Mouse (Mus musculus): Measurements from ENCODE around the gene D17Wsu92e. TPM values are rescaled to one million over a fixed set of nuclear protein-coding genes. Genes with fewer than 3 reads are reported as not detected.
"Not testable (repeated sequence)": the region's sequence is repeated elsewhere in the genome, so short reads cannot be mapped to it uniquely, and the experiment has no call there.

The D17Wsu92e gene
- polyA plus RNA-seq, 1 experiment from 2014 or later = 10.3 TPM

GRCm38 (mm10) chr17:27848351-27848750, 27.9 kb upstream of the D17Wsu92e start:
- no peaks in the 10 kb centered on the region for H3K4me1 ChIP-seq (ENCODE audit: control insufficient read depth, insufficient read depth, low read depth, low read length)
- WGBS = 89% methylated on average over 1 of the region's 1 CpGs
- no peak for ATAC-seq

GRCm38 (mm10) chr17:27839469-27840252, 19.2 kb upstream of the D17Wsu92e start:
- Histone ChIP-seq H3K27ac (ENCODE audit: low read depth, low read length) (peak overlapping the region; percentile 72), H3K4me2 (ENCODE audit: low read length) (peak overlapping the region; percentile 87), H3K36me3 (ENCODE audit: control insufficient read depth, insufficient read depth, low read length) (peaks cover 14% of the 10 kb centered on the region), H3K4me1 (ENCODE audit: control insufficient read depth, insufficient read depth, low read depth, low read length) (peaks cover 10% of the 10 kb centered on the region), H3K4me3 (ENCODE audit: low read length) (peak overlapping the region; percentile 83), H3K27me3 (replicated peaks; ENCODE audit: control insufficient read depth, insufficient read depth, low read length) (no peaks in the 10 kb centered on the region), H3K9ac (ENCODE audit: low read depth, low read length) (peak overlapping the region; percentile 84), H3K9me3 (ENCODE audit: control insufficient read depth, low read length) (no peaks in the 10 kb centered on the region)
- WGBS = 2% methylated on average over 35 of the region's 35 CpGs
- peak; percentile 98 for ATAC-seq

More at GRCm38 (mm10) chr17:27848351-27848750, 27.9 kb upstream of the D17Wsu92e start:
- Histone ChIP-seq H3K27ac (ENCODE audit: low read depth, low read length) (no peak overlapping the region), H3K36me3 (ENCODE audit: control insufficient read depth, insufficient read depth, low read length) (peaks cover 51% of the 10 kb centered on the region), H3K27me3 (replicated peaks; ENCODE audit: control insufficient read depth, insufficient read depth, low read length) (no peaks in the 10 kb centered on the region), H3K4me3 (ENCODE audit: low read length) (no peak overlapping the region), H3K4me2 (ENCODE audit: low read length) (no peak overlapping the region), H3K9me3 (ENCODE audit: control insufficient read depth, low read length) (no peaks in the 10 kb centered on the region), H3K9ac (ENCODE audit: low read depth, low read length) (no peak overlapping the region)

GRCm38 (mm10) chr17:27837850-27838249, 17.4 kb upstream of the D17Wsu92e start, which contains the start of gene Snrpc:
Gene Snrpc, plus strand, starts transcription at chr17:27838150.
- H3K27me3 ChIP-seq (replicated peaks; ENCODE audit: control insufficient read depth, insufficient read depth, low read length); ATAC-seq; H3K27ac ChIP-seq (ENCODE audit: low read depth, low read length); H3K4me3 ChIP-seq (ENCODE audit: low read length); H3K4me2 ChIP-seq (ENCODE audit: low read length); H3K9me3 ChIP-seq (ENCODE audit: control insufficient read depth, low read length); H3K4me1 ChIP-seq (ENCODE audit: control insufficient read depth, insufficient read depth, low read depth, low read length); H3K9ac ChIP-seq (ENCODE audit: low read depth, low read length); H3K36me3 ChIP-seq (ENCODE audit: control insufficient read depth, insufficient read depth, low read length): not testable (repeated sequence)
- WGBS = 78% methylated on average over 2 of the region's 4 CpGs

- Histone ChIP-seq H3K4me2 (ENCODE audit: low read length) (no peak overlapping the region), H3K27me3 (replicated peaks; ENCODE audit: control insufficient read depth, insufficient read depth, low read length) (0 out of 2 replicates have a peak, but pooled peaks cover 4% of the 10 kb centered on the region), H3K4me3 (ENCODE audit: low read length) (no peak overlapping the region), H3K27ac (ENCODE audit: low read depth, low read length) (no peak overlapping the region), H3K9me3 (ENCODE audit: control insufficient read depth, low read length) (no peaks in the 10 kb centered on the region), H3K9ac (ENCODE audit: low read depth, low read length) (no peak overlapping the region), H3K4me1 (ENCODE audit: control insufficient read depth, insufficient read depth, low read depth, low read length) (peaks cover 5% of the 10 kb centered on the region), H3K36me3 (ENCODE audit: control insufficient read depth, insufficient read depth, low read length) (no peaks in the 10 kb centered on the region)
- 54% methylated on average over 7 of the region's 7 CpGs for WGBS
- ATAC-seq = no peak
Measured at GRCm38 (mm10) chr17:27830411-27830810, 10.0 kb upstream of the D17Wsu92e start.

GRCm38 (mm10) chr17:27827511-27827910, 7.1 kb upstream of the D17Wsu92e start:
- no peak overlapping the region for H3K27ac ChIP-seq (ENCODE audit: low read depth, low read length)
- H3K4me1 ChIP-seq (ENCODE audit: control insufficient read depth, insufficient read depth, low read depth, low read length) = peaks cover 5% of the 10 kb centered on the region
- WGBS = 11% methylated on average over 6 of the region's 6 CpGs
- no peaks in the 10 kb centered on the region for H3K9me3 ChIP-seq (ENCODE audit: control insufficient read depth, low read length)
- H3K4me3 ChIP-seq (ENCODE audit: low read length) = no peak overlapping the region
- H3K9ac ChIP-seq (ENCODE audit: low read depth, low read length) = no peak overlapping the region
- no peaks in the 10 kb centered on the region for H3K27me3 ChIP-seq (replicated peaks; ENCODE audit: control insufficient read depth, insufficient read depth, low read length)
- ATAC-seq = no peak
- H3K4me2 ChIP-seq (ENCODE audit: low read length) = no peak overlapping the region; the same call in 1 of the 2 replicates
- H3K36me3 ChIP-seq (ENCODE audit: control insufficient read depth, insufficient read depth, low read length) = no peaks in the 10 kb centered on the region

GRCm38 (mm10) chr17:27826908-27827383, 6.5 kb upstream of the D17Wsu92e start:
- WGBS = 0% methylated on average over 8 of the region's 9 CpGs
- Histone ChIP-seq H3K36me3 (ENCODE audit: control insufficient read depth, insufficient read depth, low read length) (no peaks in the 10 kb centered on the region), H3K4me3 (ENCODE audit: low read length) (peak overlapping the region; percentile 31), H3K27ac (ENCODE audit: low read depth, low read length) (no peak overlapping the region), H3K9me3 (ENCODE audit: control insufficient read depth, low read length) (no peaks in the 10 kb centered on the region), H3K4me1 (ENCODE audit: control insufficient read depth, insufficient read depth, low read depth, low read length) (peaks cover 5% of the 10 kb centered on the region), H3K4me2 (ENCODE audit: low read length) (peak overlapping the region; percentile 56), H3K9ac (ENCODE audit: low read depth, low read length) (no peak overlapping the region), H3K27me3 (replicated peaks; ENCODE audit: control insufficient read depth, insufficient read depth, low read length) (no peaks in the 10 kb centered on the region)
- ATAC-seq = no peak

- peak overlapping the region; percentile 56 for H3K4me2 ChIP-seq (ENCODE audit: low read length)
- peak overlapping the region; percentile 31 for H3K4me3 ChIP-seq (ENCODE audit: low read length)
- H3K36me3 ChIP-seq (ENCODE audit: control insufficient read depth, insufficient read depth, low read length) = no peaks in the 10 kb centered on the region
- H3K9me3 ChIP-seq (ENCODE audit: control insufficient read depth, low read length) = no peaks in the 10 kb centered on the region
- 5% methylated on average over 22 of the region's 22 CpGs for WGBS
- H3K27ac ChIP-seq (ENCODE audit: low read depth, low read length) = no peak overlapping the region; the same call in none of the 2 replicates
- H3K4me1 ChIP-seq (ENCODE audit: control insufficient read depth, insufficient read depth, low read depth, low read length) = peaks cover 7% of the 10 kb centered on the region
- H3K9ac ChIP-seq (ENCODE audit: low read depth, low read length) = peak overlapping the region; percentile 27; the same call in 1 of the 2 replicates
- peak; percentile 67; the same call in 1 of the 2 replicates for ATAC-seq
- no peaks in the 10 kb centered on the region for H3K27me3 ChIP-seq (replicated peaks; ENCODE audit: control insufficient read depth, insufficient read depth, low read length)
Measured at GRCm38 (mm10) chr17:27825984-27826905, 5.8 kb upstream of the D17Wsu92e start.

GRCm38 (mm10) chr17:27825539-27825938, 5.1 kb upstream of the D17Wsu92e start:
- Histone ChIP-seq H3K9me3 (ENCODE audit: control insufficient read depth, low read length) (no peaks in the 10 kb centered on the region), H3K27me3 (replicated peaks; ENCODE audit: control insufficient read depth, insufficient read depth, low read length) (no peaks in the 10 kb centered on the region), H3K9ac (ENCODE audit: low read depth, low read length) (no peak overlapping the region), H3K4me3 (ENCODE audit: low read length) (no peak overlapping the region), H3K27ac (ENCODE audit: low read depth, low read length) (no peak overlapping the region), H3K36me3 (ENCODE audit: control insufficient read depth, insufficient read depth, low read length) (no peaks in the 10 kb centered on the region), H3K4me2 (ENCODE audit: low read length) (no peak overlapping the region; the same call in 1 of the 2 replicates), H3K4me1 (ENCODE audit: control insufficient read depth, insufficient read depth, low read depth, low read length) (peaks cover 10% of the 10 kb centered on the region)
- no peak for ATAC-seq
- 36% methylated on average over 3 of the region's 3 CpGs for WGBS

Data from hindbrain, embryonic 16.5 days (tissue).